Mouse (Mus musculus) erythroblast, embryonic 14.5 days (primary cell): ENCODE measurements around the gene Lrrc4. TPM values are rescaled to one million over a fixed set of nuclear protein-coding genes. Genes with fewer than 3 reads are reported as not detected.

Experiments
- H3K27me3 ChIP-seq: 2 replicates; pipeline ENCODE4 v1.6.1; 2012; ENCODE audit warnings: inconsistent platforms; ENCODE audit not compliant: control insufficient read depth
- H3K36me3 ChIP-seq: 2 replicates; pipeline ENCODE4 v1.6.1; 2012; ENCODE audit warnings: mild to moderate bottlenecking, inconsistent platforms; ENCODE audit not compliant: control insufficient read depth
- H3K4me1 ChIP-seq: 2 replicates; pipeline ENCODE4 v1.6.1; 2012; ENCODE audit warnings: inconsistent platforms; ENCODE audit not compliant: control insufficient read depth
- H3K4me3 ChIP-seq: replicated peaks from 2 replicates; pipeline ENCODE3; 2012; ENCODE audit warnings: moderate library complexity, mild to moderate bottlenecking, inconsistent platforms
- H3K9me3 ChIP-seq: 2 replicates; pipeline ENCODE4 v1.6.1; 2012; ENCODE audit warnings: low read length, inconsistent platforms, mixed read lengths; ENCODE audit not compliant: control insufficient read depth
- GATA1 ChIP-seq: IDR thresholded peaks from 2 replicates; pipeline ENCODE4 v1.6.1; 2012; ENCODE audit warnings: low read length, inconsistent platforms, mixed read lengths
- TAL1 ChIP-seq: IDR thresholded peaks from 3 replicates; pipeline ENCODE4 v1.6.1; 2012; ENCODE audit warnings: low read length, inconsistent platforms, mixed read lengths
- polyA plus RNA-seq: library from polyadenylated mRNA; stranded (reverse); fragments of >175 nt; gene quantifications from 2 replicates; pipeline ENCODE4 v1.2.3, GENCODE M21; 2012

Gene Lrrc4
- polyA plus RNA-seq, 1 experiment, result not detected

DNA sequence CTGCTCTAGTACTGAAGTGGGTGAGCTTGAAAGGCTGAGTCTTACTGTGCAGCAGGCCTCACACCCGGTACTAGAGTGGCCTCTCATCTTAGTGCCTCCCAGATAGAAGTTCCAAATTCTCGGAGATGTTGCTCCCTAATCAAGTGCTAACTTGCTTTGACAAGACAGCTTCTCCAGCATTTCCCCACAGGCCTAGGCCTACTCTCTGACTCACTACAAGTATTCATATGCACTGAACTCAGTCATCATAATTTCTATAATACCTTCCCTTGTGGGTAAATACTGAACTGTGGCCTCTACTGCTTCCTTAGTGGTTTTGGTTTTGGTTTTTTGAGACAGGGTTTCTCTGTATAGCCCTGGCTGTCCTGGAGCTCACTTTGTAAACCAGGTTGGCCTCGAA lies 8.2 kb downstream of the Lrrc4 start:
- H3K4me3 ChIP-seq, result no peak overlapping the region
- no peaks in the 10 kb centered on the region; the same call in 1 of the 2 replicates for H3K36me3 ChIP-seq
- TF ChIP-seq TAL1 (no peak), GATA1 (no peak)
- H3K9me3 ChIP-seq, result no peaks in the 10 kb centered on the region
- H3K27me3 ChIP-seq, result no peaks in the 10 kb centered on the region
- H3K4me1 ChIP-seq, result no peaks in the 10 kb centered on the region

GRCm38 (mm10) chr6:28822296-28822695 lies 9.3 kb downstream of the Lrrc4 start:
- H3K4me3 ChIP-seq, result no peak overlapping the region
- H3K36me3 ChIP-seq, result no peaks in the 10 kb centered on the region; the same call in 1 of the 2 replicates
- H3K27me3 ChIP-seq, result no peaks in the 10 kb centered on the region
- no peak for TF ChIP-seq TAL1
- no peak for TF ChIP-seq GATA1
- no peaks in the 10 kb centered on the region for H3K9me3 ChIP-seq
- H3K4me1 ChIP-seq, result no peaks in the 10 kb centered on the region

- TF ChIP-seq GATA1 (no peak), TAL1 (no peak)
These were observed 11.8 kb downstream of the Lrrc4 start for GRCm38 (mm10) chr6:28819509-28820358.

DNA sequence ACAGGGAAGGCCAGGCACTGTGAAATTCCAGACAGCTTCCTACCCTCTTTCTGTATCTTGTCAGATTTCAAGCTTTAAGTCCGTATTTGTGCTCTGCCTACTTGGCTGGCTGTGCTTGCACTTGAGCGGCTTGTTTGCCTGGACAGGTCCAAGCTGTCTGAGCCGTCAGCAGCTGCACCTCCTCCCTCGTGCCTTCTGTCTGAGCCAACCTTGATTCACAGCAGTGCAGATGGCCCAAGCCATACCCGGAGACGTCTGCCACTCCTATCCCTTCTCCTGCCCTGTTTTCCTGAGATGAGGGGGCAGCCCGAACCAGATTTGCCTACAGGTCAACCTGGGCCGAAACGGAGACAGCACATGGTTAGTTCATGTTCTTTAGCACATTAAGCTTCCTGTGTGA lies 14.5 kb downstream of the Lrrc4 start:
- H3K4me3 ChIP-seq, result no peak overlapping the region
- TF ChIP-seq GATA1, result no peak
- TF ChIP-seq TAL1, result no peak
- no peaks in the 10 kb centered on the region for H3K36me3 ChIP-seq
- H3K27me3 ChIP-seq, result no peaks in the 10 kb centered on the region
- no peaks in the 10 kb centered on the region for H3K9me3 ChIP-seq
- H3K4me1 ChIP-seq, result no peaks in the 10 kb centered on the region

More at GRCm38 (mm10) chr6:28819509-28820358, 11.8 kb downstream of the Lrrc4 start:
- H3K4me1 ChIP-seq, result no peaks in the 10 kb centered on the region
- no peaks in the 10 kb centered on the region for H3K36me3 ChIP-seq
- no peaks in the 10 kb centered on the region for H3K9me3 ChIP-seq
- no peak overlapping the region for H3K4me3 ChIP-seq
- no peaks in the 10 kb centered on the region for H3K27me3 ChIP-seq

- Histone ChIP-seq H3K4me3 (no peak overlapping the region), H3K27me3 (no peaks in the 10 kb centered on the region), H3K9me3 (no peaks in the 10 kb centered on the region), H3K4me1 (no peaks in the 10 kb centered on the region), H3K36me3 (no peaks in the 10 kb centered on the region)
- TF ChIP-seq TAL1 (no peak), GATA1 (no peak)
These were observed 16.7 kb downstream of the Lrrc4 start for GRCm38 (mm10) chr6:28814895-28815294.

GRCm38 (mm10) chr6:28813057-28813456 lies 18.5 kb downstream of the Lrrc4 start:
- Histone ChIP-seq H3K9me3 (no peaks in the 10 kb centered on the region), H3K4me3 (no peak overlapping the region), H3K4me1 (no peaks in the 10 kb centered on the region), H3K36me3 (no peaks in the 10 kb centered on the region), H3K27me3 (no peaks in the 10 kb centered on the region)
- no peak for TF ChIP-seq TAL1
- TF ChIP-seq GATA1, result no peak

DNA sequence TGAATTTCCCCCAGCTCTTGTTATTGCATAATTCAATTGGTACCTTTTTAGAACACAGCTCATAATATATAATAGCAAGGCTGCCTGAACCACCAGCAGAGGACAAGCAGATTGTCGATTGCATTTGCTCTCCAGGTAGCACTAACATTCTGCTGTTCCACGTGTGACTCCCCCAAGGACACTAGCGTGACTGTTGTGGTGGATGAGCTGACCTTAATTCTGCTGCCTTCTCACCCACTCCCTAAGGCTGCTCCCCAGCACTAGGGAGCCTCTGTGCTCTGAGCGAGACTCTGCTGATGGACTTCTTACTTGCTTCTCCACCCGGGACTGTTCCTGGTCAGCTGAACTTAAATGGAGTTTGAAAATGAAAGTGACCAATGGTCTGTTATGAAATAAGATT lies 26.8 kb downstream of the Lrrc4 start:
- TF ChIP-seq GATA1, result no peak
- TF ChIP-seq TAL1, result no peak
- H3K4me3 ChIP-seq, result no peak overlapping the region
- no peaks in the 10 kb centered on the region for H3K27me3 ChIP-seq
- no peaks in the 10 kb centered on the region for H3K36me3 ChIP-seq
- H3K4me1 ChIP-seq, result no peaks in the 10 kb centered on the region
- H3K9me3 ChIP-seq, result no peaks in the 10 kb centered on the region

DNA sequence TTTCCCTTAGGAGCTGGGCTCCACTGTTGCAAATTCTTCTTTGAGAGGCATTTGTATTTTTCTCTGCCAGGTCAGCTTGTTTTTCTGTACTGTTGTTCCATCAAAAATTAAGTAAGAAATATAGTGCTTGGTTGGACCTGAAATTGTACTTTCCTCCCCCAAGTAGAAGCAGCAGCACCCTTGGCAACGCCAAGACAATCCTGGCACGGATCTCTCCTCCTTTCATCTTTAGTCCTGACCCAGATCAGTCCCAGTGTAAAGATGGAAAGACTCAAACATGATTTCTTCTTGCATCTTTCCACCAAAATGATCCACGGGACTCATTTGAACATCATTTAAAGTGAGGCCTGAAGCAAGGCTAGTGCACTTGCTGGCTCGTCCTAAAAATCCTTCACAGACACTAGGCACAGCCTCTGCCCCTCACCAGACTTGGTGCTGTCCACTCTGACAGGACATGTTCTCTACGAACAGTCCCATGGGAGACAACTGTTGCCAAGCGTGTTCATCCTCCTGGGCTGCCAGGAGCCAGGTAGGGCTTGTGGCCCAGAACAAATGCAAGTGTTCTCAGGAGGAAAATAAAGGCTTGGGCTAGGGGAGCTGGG lies 27.8 kb downstream of the Lrrc4 start:
- Histone ChIP-seq H3K36me3 (peaks cover 3% of the 10 kb centered on the region; the same call in 1 of the 2 replicates), H3K27me3 (no peaks in the 10 kb centered on the region), H3K4me3 (no peak overlapping the region), H3K9me3 (no peaks in the 10 kb centered on the region), H3K4me1 (no peaks in the 10 kb centered on the region)
- no peak for TF ChIP-seq GATA1
- no peak for TF ChIP-seq TAL1

DNA sequence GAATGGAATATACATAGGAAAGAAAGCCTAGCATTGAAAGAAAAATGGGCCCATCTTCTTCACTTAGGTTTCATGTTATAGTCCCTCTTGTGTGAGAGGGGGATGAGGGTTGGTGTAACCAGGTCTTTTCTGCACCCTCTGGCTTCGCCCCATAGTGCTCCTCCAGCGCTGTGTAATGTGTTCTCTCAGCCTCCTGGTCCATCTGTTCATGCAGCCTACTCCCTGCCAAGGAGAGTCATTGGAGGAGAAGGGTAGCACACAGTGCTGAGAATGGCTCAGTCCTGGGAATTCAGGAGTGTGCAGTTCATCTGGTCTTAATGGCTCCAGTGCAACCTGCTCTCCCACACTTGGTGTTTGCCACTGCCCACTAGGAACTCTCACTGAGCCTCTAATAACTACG lies 30.6 kb downstream of the Lrrc4 start:
- Histone ChIP-seq H3K27me3 (no peaks in the 10 kb centered on the region), H3K4me3 (no peak overlapping the region), H3K4me1 (no peaks in the 10 kb centered on the region), H3K9me3 (no peaks in the 10 kb centered on the region), H3K36me3 (peaks cover 13% of the 10 kb centered on the region)
- no peak for TF ChIP-seq GATA1
- TF ChIP-seq TAL1, result no peak
